17 mouse cellular contexts compared by ENCODE assay signal in genomic region chr4:153118824-153119646, GRCm38 (mm10).
A peak's percentile ranks its signal among the peaks of the same experiment; 100 is the strongest.
DNase-seq lines count a peak whose midpoint lies in the region; ATAC-seq lines count a peak whose summit lies in the region.
"Had no signal": no experiment of that assay in that cellular context is flagged by ENCODE, and none has a peak within 500 bp of the region (broad histone marks: within the 10 kb centered on the region; RNA-seq: fewer than 3 reads in every experiment).

No protein-coding gene starts in this region.

- H3K9ac ChIP-seq in kidney, embryonic 14.5 days (ENCODE audit: low read depth, low read length) = no peak overlapping the region
- H3K9ac ChIP-seq: embryonic facial prominence, embryonic 12.5 days; forebrain, embryonic 15.5 days; heart, embryonic 13.5 days; hindbrain, embryonic 12.5 days had no signal

- peaks cover 25% of the 10 kb centered on the region for H3K4me1 ChIP-seq in kidney, embryonic 14.5 days (ENCODE audit: control insufficient read depth, insufficient read depth, low read length)
- H3K4me1 ChIP-seq in limb, embryonic 10.5 days = peaks cover 25% of the 10 kb centered on the region
- H3K4me1 ChIP-seq: embryonic facial prominence, embryonic 12.5 days; forebrain, embryonic 15.5 days; heart, embryonic 13.5 days had no signal

- H3K36me3 ChIP-seq in kidney, embryonic 14.5 days (ENCODE audit: control insufficient read depth, insufficient read depth, low read length) = no peaks in the 10 kb centered on the region
- no peaks in the 10 kb centered on the region for H3K36me3 ChIP-seq in limb, embryonic 10.5 days
- H3K36me3 ChIP-seq: embryonic facial prominence, embryonic 12.5 days; forebrain, embryonic 15.5 days; heart, embryonic 13.5 days; hindbrain, embryonic 12.5 days had no signal

- H3K4me3 ChIP-seq in kidney, embryonic 14.5 days (ENCODE audit: low read length) = no peak overlapping the region
- H3K4me3 ChIP-seq in limb, embryonic 10.5 days = no peak overlapping the region
- H3K4me3 ChIP-seq: embryonic facial prominence, embryonic 12.5 days; forebrain, embryonic 15.5 days; heart, embryonic 13.5 days; hindbrain, embryonic 12.5 days had no signal

- DNase-seq in kidney, adult 11 months = peak; percentile 9
- peak; percentile 20 for DNase-seq in kidney, postnatal 10 days
- no peak for DNase-seq in limb, embryonic 10.5 days (ENCODE audit: low spot score)
- no peak for DNase-seq in natural killer cell, adult 2 months (ENCODE audit: low spot score in 2 of 2)
- DNase-seq in layer of hippocampus, postnatal 14 days (ENCODE audit: low spot score in 2 of 2) = no peak
- no peak for DNase-seq in thymus, adult 18-20 months
- DNase-seq: adrenal gland, postnatal 10 days; cerebellum, adult 11 months; cerebellum, adult 8-10 months; cerebellum, postnatal 14 days; gastrocnemius, postnatal 25 days; heart, postnatal 36 days had no signal

- 32% methylated on average over 14 of the region's 14 CpGs for WGBS in kidney, embryonic 14.5 days
- 76% methylated on average over 14 of the region's 14 CpGs for WGBS in limb, embryonic 10.5 days

- peak; percentile 62 for ATAC-seq in kidney, embryonic 14.5 days (ENCODE audit: low FRiP score, low TSS enrichment)
- ATAC-seq: forebrain, embryonic 15.5 days had no signal

- H3K27ac ChIP-seq in kidney, embryonic 14.5 days (ENCODE audit: low read depth, low read length) = peak overlapping the region; percentile 59; the same call in 1 of the 2 replicates
- peak overlapping the region; percentile 23; the same call in 1 of the 2 replicates for H3K27ac ChIP-seq in limb, embryonic 10.5 days
- H3K27ac ChIP-seq: embryonic facial prominence, embryonic 12.5 days; forebrain, embryonic 15.5 days; heart, embryonic 13.5 days; hindbrain, embryonic 12.5 days had no signal

- peak overlapping the region; percentile 17; the same call in 1 of the 2 replicates for H3K4me2 ChIP-seq in kidney, embryonic 14.5 days (replicated peaks; ENCODE audit: low read depth, low read length)
- H3K4me2 ChIP-seq: embryonic facial prominence, embryonic 12.5 days; forebrain, embryonic 15.5 days; heart, embryonic 13.5 days; hindbrain, embryonic 12.5 days had no signal

- no peaks in the 10 kb centered on the region for H3K9me3 ChIP-seq in kidney, embryonic 14.5 days (ENCODE audit: control insufficient read depth, low read length)
- no peaks in the 10 kb centered on the region for H3K9me3 ChIP-seq in limb, embryonic 10.5 days (replicated peaks)
- H3K9me3 ChIP-seq: embryonic facial prominence, embryonic 12.5 days; forebrain, embryonic 15.5 days; heart, embryonic 13.5 days; hindbrain, embryonic 12.5 days had no signal

- H3K27me3 ChIP-seq in kidney, embryonic 14.5 days (ENCODE audit: control insufficient read depth, insufficient read depth, low read length) = no peaks in the 10 kb centered on the region
- H3K27me3 ChIP-seq in limb, embryonic 10.5 days (ENCODE audit: low read depth, poor library complexity, severe bottlenecking) = no peaks in the 10 kb centered on the region
- H3K27me3 ChIP-seq: embryonic facial prominence, embryonic 12.5 days; forebrain, embryonic 15.5 days; heart, embryonic 13.5 days had no signal

Comparison
In these comparisons a context has a peak if more than half of its experiments do, and no peak if none do; other contexts are left out.
1. DNase-seq: peak in kidney, adult 11 months (single experiment) and kidney, postnatal 10 days (single experiment); none in limb, embryonic 10.5 days (single experiment), natural killer cell, adult 2 months (0 of 2), layer of hippocampus, postnatal 14 days (0 of 2) and thymus, adult 18-20 months (0 of 2).